Mouse (Mus musculus) neural tube, embryonic 11.5 days (tissue): ENCODE data around the gene Msh6. TPM values are rescaled to one million over a fixed set of nuclear protein-coding genes. Genes with fewer than 3 reads are reported as not detected.
A peak's percentile ranks its signal among the peaks of the same experiment; 100 is the strongest.

Experiments used
- ATAC-seq: fragments of 200-750 bp; cut with Nextera tagmentation; 2 replicates; pipeline ENCODE4 v1.8.0; 2017; ENCODE audit warnings: moderate number of reproducible peaks, mild to moderate bottlenecking, moderate TSS enrichment, moderate library complexity; ENCODE audit not compliant: insufficient read depth, low FRiP score, low TSS enrichment
- DNase-seq: peaks from one replicate; pipeline ENCODE4 v3.0.0-alpha.2; 2015; ENCODE audit warnings: low spot score
- H3K27ac ChIP-seq: fragments of 300-500 bp; sonication (generic); 2 replicates; pipeline ENCODE4 v1.5.1; 2014; ENCODE audit warnings: low read depth, mild to moderate bottlenecking, low read length
- H3K27me3 ChIP-seq: fragments of 300-500 bp; sonication (generic); 2 replicates; pipeline ENCODE4 v1.6.1; 2014; ENCODE audit warnings: mild to moderate bottlenecking, low read length, mixed read lengths; ENCODE audit not compliant: control insufficient read depth, insufficient read depth
- H3K36me3 ChIP-seq: fragments of 300-500 bp; sonication (generic); 2 replicates; pipeline ENCODE4 v1.6.1; 2014; ENCODE audit warnings: mild to moderate bottlenecking, low read length, moderate library complexity, mixed read lengths; ENCODE audit not compliant: control insufficient read depth, insufficient read depth
- H3K4me1 ChIP-seq: fragments of 300-500 bp; sonication (generic); 2 replicates; pipeline ENCODE4 v1.6.1; 2014; ENCODE audit warnings: low read length, mixed read lengths; ENCODE audit not compliant: control insufficient read depth, insufficient read depth
- H3K4me2 ChIP-seq: fragments of 300-500 bp; sonication (generic); 2 replicates; pipeline ENCODE4 v1.6.1; 2014; ENCODE audit warnings: low read depth, mild to moderate bottlenecking, moderate library complexity
- H3K4me3 ChIP-seq: fragments of 300-500 bp; sonication (generic); 2 replicates; pipeline ENCODE4 v1.5.1; 2014; ENCODE audit warnings: low read depth, low read length
- H3K9ac ChIP-seq: fragments of 300-500 bp; sonication (generic); 2 replicates; pipeline ENCODE4 v1.6.1; 2014; ENCODE audit warnings: mild to moderate bottlenecking, low read length
- H3K9me3 ChIP-seq: fragments of 300-500 bp; sonication (generic); 2 replicates; pipeline ENCODE4 v1.6.1; 2016; ENCODE audit warnings: low read length; ENCODE audit not compliant: control insufficient read depth
- WGBS: fragments of 180-500 bp; shearing (Covaris S2); extraction: QIAGEN DNeasy Blood & Tissue Kit; methylation state at CpG from one replicate; pipeline ENCODE4 v1.1.7; 2014; 5-methylcytosine and 5-hydroxymethylcytosine counted together
- polyA plus RNA-seq: library from polyadenylated mRNA; unstranded; fragments of >200 nt; fragmentation: Nextera tagmentation; extraction: Ambion mirVana; gene quantifications from 2 replicates; pipeline ENCODE4 v1.2.1, GENCODE M21; 2014

The Msh6 gene
- polyA plus RNA-seq, 1 experiment from 2014 or later: 84.5 TPM

DNA sequence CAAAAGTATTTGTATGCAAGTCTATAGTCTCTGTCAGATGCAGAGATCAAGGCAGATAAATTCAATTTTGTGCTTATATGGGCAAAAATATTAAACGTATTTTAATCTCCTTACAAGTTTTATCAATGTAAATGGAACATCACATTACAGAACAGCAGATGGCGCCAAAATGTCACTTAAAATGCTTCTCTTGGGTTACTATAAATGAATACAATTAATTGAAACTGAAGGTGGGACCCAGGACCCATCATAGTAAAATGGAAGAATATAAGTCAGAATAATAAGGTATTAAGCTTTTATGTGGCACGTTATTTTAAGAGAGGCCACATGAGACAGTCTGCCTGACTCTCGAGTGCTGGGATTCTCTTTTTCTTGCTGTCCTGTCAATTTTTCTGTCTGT is 50.4 kb downstream of the Msh6 start:
- Histone ChIP-seq H3K27me3 (no peaks in the 10 kb centered on the region), H3K4me3 (no peak overlapping the region), H3K9me3 (no peaks in the 10 kb centered on the region), H3K27ac (no peak overlapping the region), H3K9ac (no peak overlapping the region), H3K4me1 (no peaks in the 10 kb centered on the region), H3K36me3 (no peaks in the 10 kb centered on the region), H3K4me2 (no peak overlapping the region)
- DNase-seq: peak; percentile 49
- ATAC-seq: no peak
- WGBS: 59% methylated on average over 4 of the region's 4 CpGs

DNA sequence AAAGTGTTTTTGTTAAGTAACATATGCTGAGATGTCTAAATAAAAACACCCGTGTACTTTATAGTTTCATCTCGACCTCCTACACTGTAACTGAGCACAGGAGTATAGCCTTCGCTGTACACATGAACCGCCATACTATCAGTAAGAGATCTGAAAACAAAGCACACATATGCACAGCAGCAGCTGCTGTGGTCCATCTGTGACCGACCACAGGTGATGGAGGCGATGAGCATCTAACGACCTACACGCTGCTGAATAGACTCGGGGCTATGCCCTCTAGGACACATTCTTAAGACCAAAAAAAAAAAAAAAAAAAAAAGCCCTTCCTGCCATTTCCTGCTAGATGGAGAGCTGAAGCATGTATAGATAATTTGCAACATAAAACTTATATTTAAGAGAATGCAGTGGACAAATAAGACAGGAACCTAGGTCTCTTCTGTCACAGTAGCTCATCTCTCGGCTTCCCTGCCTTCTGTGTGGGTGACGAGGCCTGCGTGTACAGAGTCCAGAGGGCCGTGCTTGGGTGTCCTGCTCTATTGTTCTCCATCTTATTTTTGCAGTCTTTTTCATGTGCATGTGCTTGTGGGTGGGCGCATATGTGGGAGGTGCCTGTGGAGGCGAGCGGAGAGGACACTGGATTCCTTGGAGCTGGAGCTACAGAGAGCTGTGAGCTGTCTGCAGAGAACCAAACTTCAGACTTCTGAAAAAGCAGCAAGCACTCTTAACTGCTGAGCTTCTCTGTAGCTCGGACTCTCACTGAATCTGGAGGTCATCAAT is 54.5 kb downstream of the Msh6 start:
- Histone ChIP-seq H3K27me3 (no peaks in the 10 kb centered on the region), H3K9ac (no peak overlapping the region), H3K36me3 (no peaks in the 10 kb centered on the region), H3K27ac (no peak overlapping the region), H3K4me3 (no peak overlapping the region), H3K4me1 (no peaks in the 10 kb centered on the region), H3K4me2 (no peak overlapping the region), H3K9me3 (no peaks in the 10 kb centered on the region)
- 88% methylated on average over 17 of the region's 17 CpGs for WGBS
- ATAC-seq: 0 out of 2 replicates have a peak, but pooled peaks have one; percentile 35
- no peak for DNase-seq

DNA sequence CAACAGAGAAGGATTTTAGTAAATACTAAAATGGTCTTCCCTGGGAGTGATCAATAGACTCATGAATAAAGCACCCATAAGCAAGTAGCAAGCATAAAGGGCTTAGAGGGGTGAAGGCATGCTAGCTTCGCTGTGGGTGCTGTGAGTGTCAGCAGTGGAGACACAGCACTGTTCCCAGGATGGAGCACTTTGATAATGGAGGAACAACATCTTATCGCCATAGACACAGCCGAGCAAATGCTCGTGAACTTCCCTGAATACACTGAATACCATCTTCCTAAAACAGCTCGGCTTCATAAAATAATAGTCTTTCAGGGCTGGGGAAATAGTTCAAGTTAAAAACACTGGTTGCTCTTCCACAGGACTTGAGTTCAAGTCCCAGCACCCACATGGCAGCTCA is 56.9 kb downstream of the Msh6 start:
- Histone ChIP-seq H3K36me3 (no peaks in the 10 kb centered on the region), H3K27me3 (no peaks in the 10 kb centered on the region), H3K4me1 (no peaks in the 10 kb centered on the region), H3K9ac (no peak overlapping the region), H3K4me2 (no peak overlapping the region), H3K9me3 (no peaks in the 10 kb centered on the region), H3K4me3 (no peak overlapping the region), H3K27ac (no peak overlapping the region)
- WGBS: 90% methylated on average over 5 of the region's 5 CpGs
- no peak for DNase-seq
- no peak for ATAC-seq

DNA sequence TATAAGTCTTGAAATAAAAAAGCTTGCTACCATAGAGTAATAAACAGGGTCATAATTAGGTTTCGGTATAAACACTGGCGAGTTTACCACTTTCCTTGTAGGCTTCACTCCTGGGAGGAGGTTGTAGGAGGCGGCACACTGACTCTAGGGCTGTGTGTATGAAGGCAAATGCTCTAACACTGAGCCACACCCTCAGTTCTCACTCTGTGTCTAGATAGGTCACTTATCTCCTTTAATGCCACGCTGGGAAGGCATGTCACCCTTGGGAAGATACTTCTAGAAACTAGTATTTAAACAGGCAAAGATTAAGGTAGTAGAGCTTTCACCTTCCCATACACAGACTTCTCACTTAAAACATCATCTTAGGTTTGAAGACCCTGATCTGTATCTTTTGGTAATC is 59.6 kb downstream of the Msh6 start:
- ATAC-seq (no peak), DNase-seq (no peak)
- no peak overlapping the region for H3K4me3 ChIP-seq
- no peaks in the 10 kb centered on the region for H3K36me3 ChIP-seq
- no peaks in the 10 kb centered on the region for H3K9me3 ChIP-seq
- no peaks in the 10 kb centered on the region for H3K4me1 ChIP-seq
- H3K4me2 ChIP-seq: no peak overlapping the region
- no peaks in the 10 kb centered on the region for H3K27me3 ChIP-seq
- H3K9ac ChIP-seq: no peak overlapping the region
- H3K27ac ChIP-seq: no peak overlapping the region
- WGBS: 86% methylated on average over 4 of the region's 4 CpGs

Other genes with a start within 250 kb of the Msh6 start
- gene Kcnk12, start 177.1 kb upstream of the Msh6 start, polyA plus RNA-seq: 0.31 and 0.39 TPM in 2 replicates
- gene Rpl36-ps4, start 54.1 kb upstream of the Msh6 start, polyA plus RNA-seq: not detected in 2 replicates
- gene Fbxo11, start 90.2 kb downstream of the Msh6 start, polyA plus RNA-seq: 39.8 and 40.4 TPM in 2 replicates